Mouse (Mus musculus) embryonic facial prominence, embryonic 11.5 days (tissue): ENCODE results near the gene AL731706.2. TPM values are rescaled to one million over a fixed set of nuclear protein-coding genes. Genes with fewer than 3 reads are reported as not detected.
"Not testable (repeated sequence)": the region's sequence is repeated elsewhere in the genome, so short reads cannot be mapped to it uniquely, and the experiment has no call there.

ENCODE experiments used
- ATAC-seq: fragments of 200-750 bp; cut with Nextera tagmentation; replicated peaks from 2 replicates; pipeline ENCODE4 v1.8.0; 2017; ENCODE audit warnings: low read depth; ENCODE audit not compliant: insufficient number of reproducible peaks, low FRiP score, low TSS enrichment
- DNase-seq: peaks from one replicate; pipeline ENCODE4 v3.0.0-alpha.2; 2015; ENCODE audit warnings: low spot score
- H3K27ac ChIP-seq: fragments of 300-500 bp; sonication (generic); replicated peaks from 2 replicates; pipeline ENCODE4 v1.5.1; 2014; ENCODE audit warnings: mild to moderate bottlenecking, low read depth, low read length, control low read depth
- H3K27me3 ChIP-seq: fragments of 300-500 bp; sonication (generic); 2 replicates; pipeline ENCODE4 v1.6.1; 2014; ENCODE audit warnings: mild to moderate bottlenecking, low read length, moderate library complexity, mixed read lengths; ENCODE audit not compliant: control insufficient read depth, insufficient read depth
- H3K36me3 ChIP-seq: fragments of 300-500 bp; sonication (generic); replicated peaks from 2 replicates; pipeline ENCODE4 v1.6.1; 2014; ENCODE audit warnings: low read depth, mild to moderate bottlenecking, low read length, moderate library complexity, mixed read lengths; ENCODE audit not compliant: control insufficient read depth, insufficient read depth
- H3K4me1 ChIP-seq: fragments of 300-500 bp; sonication (generic); 2 replicates; pipeline ENCODE4 v1.6.1; 2014; ENCODE audit warnings: low read length, mixed read lengths; ENCODE audit not compliant: control insufficient read depth, insufficient read depth
- H3K4me2 ChIP-seq: fragments of 300-500 bp; sonication (generic); 2 replicates; pipeline ENCODE4 v1.6.1; 2014; ENCODE audit warnings: low read depth, mild to moderate bottlenecking, control low read depth, low read length, moderate library complexity
- H3K4me3 ChIP-seq: fragments of 300-500 bp; sonication (generic); 2 replicates; pipeline ENCODE4 v1.5.1; 2014; ENCODE audit warnings: low read depth, low read length, control low read depth
- H3K9ac ChIP-seq: fragments of 300-500 bp; sonication (generic); replicated peaks from 2 replicates; pipeline ENCODE4 v1.6.1; 2014; ENCODE audit warnings: mild to moderate bottlenecking, control low read depth, low read length
- H3K9me3 ChIP-seq: fragments of 300-500 bp; sonication (generic); replicated peaks from 2 replicates; pipeline ENCODE4 v1.6.1; 2016; ENCODE audit warnings: mild to moderate bottlenecking, low read length, inconsistent platforms, mixed read lengths; ENCODE audit not compliant: control insufficient read depth
- WGBS: fragments of 180-500 bp; shearing (Covaris S2); extraction: QIAGEN DNeasy Blood & Tissue Kit; methylation state at CpG from one replicate; pipeline ENCODE4 v1.1.7; 2014; 5-methylcytosine and 5-hydroxymethylcytosine counted together
- polyA plus RNA-seq: library from polyadenylated mRNA; unstranded; fragments of >200 nt; fragmentation: Nextera tagmentation; extraction: Ambion mirVana; gene quantifications from 2 replicates; pipeline ENCODE4 v1.2.1, GENCODE M21; 2014

Gene AL731706.2
- polyA plus RNA-seq, 1 experiment from 2014 or later = 25.1 TPM

- Histone ChIP-seq H3K4me1 (no peaks in the 10 kb centered on the region), H3K4me3 (no peak overlapping the region), H3K36me3 (no peaks in the 10 kb centered on the region), H3K9ac (no peak overlapping the region), H3K9me3 (no peaks in the 10 kb centered on the region), H3K27me3 (no peaks in the 10 kb centered on the region), H3K27ac (no peak overlapping the region), H3K4me2 (no peak overlapping the region)
- 70% methylated on average over 3 of the region's 3 CpGs for WGBS
- no peak for ATAC-seq
- no peak for DNase-seq
Measured at GRCm38 (mm10) chr2:136908596-136908995, 23.1 kb upstream of the AL731706.2 start.

GRCm38 (mm10) chr2:136896131-136896530, 10.7 kb upstream of the AL731706.2 start:
- 81% methylated on average over 2 of the region's 2 CpGs for WGBS
- Histone ChIP-seq H3K27me3 (no peaks in the 10 kb centered on the region), H3K9me3 (no peaks in the 10 kb centered on the region), H3K4me1 (no peaks in the 10 kb centered on the region), H3K9ac (no peak overlapping the region), H3K4me2 (no peak overlapping the region), H3K36me3 (no peaks in the 10 kb centered on the region), H3K4me3 (no peak overlapping the region), H3K27ac (no peak overlapping the region)
- ATAC-seq (no peak), DNase-seq (no peak)

- H3K9me3 ChIP-seq = no peaks in the 10 kb centered on the region
- WGBS = 79% methylated on average over 2 of the region's 2 CpGs
- no peak for ATAC-seq
Measured at GRCm38 (mm10) chr2:136894494-136894893, 9.0 kb upstream of the AL731706.2 start.

GRCm38 (mm10) chr2:136891951-136892371, 6.5 kb upstream of the AL731706.2 start:
- peak overlapping the region; percentile 71 for H3K4me3 ChIP-seq
- H3K9me3 ChIP-seq = no peaks in the 10 kb centered on the region
- 0% methylated on average over 23 of the region's 23 CpGs for WGBS
- DNase-seq (peak; percentile 97), ATAC-seq (peak; percentile 66)
- H3K4me2 ChIP-seq = peak overlapping the region; percentile 33
- 0 out of 2 replicates have a peak overlapping the region, but pooled peaks have one; percentile 13 for H3K27ac ChIP-seq
- peak overlapping the region; percentile 67 for H3K9ac ChIP-seq
- H3K27me3 ChIP-seq = no peaks in the 10 kb centered on the region
- no peaks in the 10 kb centered on the region for H3K36me3 ChIP-seq
- H3K4me1 ChIP-seq = no peaks in the 10 kb centered on the region

More at GRCm38 (mm10) chr2:136894494-136894893, 9.0 kb upstream of the AL731706.2 start:
- Histone ChIP-seq H3K9ac (no peak overlapping the region), H3K4me2 (no peak overlapping the region), H3K27me3 (no peaks in the 10 kb centered on the region), H3K27ac (no peak overlapping the region), H3K36me3 (no peaks in the 10 kb centered on the region), H3K4me1 (no peaks in the 10 kb centered on the region), H3K4me3 (no peak overlapping the region)
- DNase-seq = no peak

GRCm38 (mm10) chr2:136891068-136891950, 5.8 kb upstream of the AL731706.2 start, which contains the start of the genes Slx4ip, AL731706.1 and Mkks:
Gene Slx4ip (plus strand): TSS chr2:136891218.
Gene AL731706.1 (minus strand): TSS chr2:136891389.
Gene Mkks (minus strand): TSS chr2:136891389.
- H3K9me3 ChIP-seq = no peaks in the 10 kb centered on the region
- peak within 1 kb of the TSS; percentile 71 for H3K4me3 ChIP-seq
- DNase-seq = peak; percentile 100
- H3K4me1 ChIP-seq = no peaks in the 10 kb centered on the region
- WGBS = under 1% methylated on average over 49 of the region's 49 CpGs
- H3K27ac ChIP-seq = peak within 1 kb of the TSS; percentile 76
- H3K9ac ChIP-seq = peak within 1 kb of the TSS; percentile 75
- H3K4me2 ChIP-seq = peak within 1 kb of the TSS; percentile 33
- H3K27me3 ChIP-seq = no peaks in the 10 kb centered on the region
- ATAC-seq = peak; percentile 99
- no peaks in the 10 kb centered on the region for H3K36me3 ChIP-seq

DNA sequence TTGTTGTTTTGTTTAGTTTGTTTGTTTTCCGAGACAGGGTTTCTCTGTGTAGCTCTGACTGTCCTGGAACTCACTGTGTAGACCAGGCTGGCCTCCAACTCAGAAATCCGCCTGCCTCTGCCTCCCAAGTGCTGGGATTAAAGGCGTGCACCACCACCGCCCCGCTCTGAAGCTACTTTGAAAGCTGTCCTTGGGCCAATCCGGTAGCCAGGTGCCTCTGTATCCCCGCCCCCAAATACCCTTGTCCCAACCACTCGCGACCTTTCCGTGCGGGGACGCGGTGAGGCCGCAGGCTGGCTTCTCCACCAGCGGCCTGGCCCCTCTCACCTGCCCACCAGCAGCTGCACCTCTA, 5.2 kb upstream of the AL731706.2 start:
- WGBS = 8% methylated on average over 15 of the region's 15 CpGs
- peak; percentile 71 for ATAC-seq
- not testable (repeated sequence) for H3K4me1 ChIP-seq, DNase-seq, H3K27me3 ChIP-seq, H3K36me3 ChIP-seq, H3K9me3 ChIP-seq
- peak overlapping the region; percentile 76 for H3K27ac ChIP-seq
- H3K4me3 ChIP-seq = peak overlapping the region; percentile 71
- H3K9ac ChIP-seq = peak overlapping the region; percentile 75
- H3K4me2 ChIP-seq = peak overlapping the region; percentile 20

DNA sequence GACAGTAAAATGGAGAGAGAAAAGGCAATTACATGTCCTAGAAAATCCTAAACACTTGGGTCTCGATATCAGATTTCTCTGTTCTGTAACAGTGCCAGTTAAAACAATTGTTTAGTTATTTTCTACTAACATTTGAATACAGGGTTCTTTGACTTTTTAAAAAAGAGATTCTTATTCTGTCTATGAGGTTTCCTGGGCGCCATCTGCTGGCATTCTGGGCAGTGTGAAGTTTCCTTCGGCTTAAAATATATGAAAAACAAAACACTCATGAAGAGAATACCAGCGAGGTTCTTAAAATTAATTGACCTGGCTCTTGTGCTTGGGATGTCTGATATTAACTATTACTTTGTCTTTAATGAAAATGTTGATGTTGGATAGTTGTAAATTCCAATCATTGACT, 1.4 kb upstream of the AL731706.2 start:
- H3K4me1 ChIP-seq = no peaks in the 10 kb centered on the region
- H3K9ac ChIP-seq = no peak overlapping the region
- no peak overlapping the region for H3K27ac ChIP-seq
- H3K27me3 ChIP-seq = no peaks in the 10 kb centered on the region
- no peaks in the 10 kb centered on the region for H3K9me3 ChIP-seq
- DNase-seq (peak; percentile 39), ATAC-seq (no peak)
- H3K4me3 ChIP-seq = no peak overlapping the region
- no peak overlapping the region for H3K4me2 ChIP-seq
- WGBS = 70% methylated on average over 4 of the region's 4 CpGs
- H3K36me3 ChIP-seq = no peaks in the 10 kb centered on the region
